Mouse (Mus musculus) limb, embryonic 15.5 days (tissue): ENCODE measurements around the gene Apobec1. TPM values are rescaled to one million over a fixed set of nuclear protein-coding genes. Genes with fewer than 3 reads are reported as not detected.

ENCODE experiments used
- polyA plus RNA-seq: library from polyadenylated mRNA; unstranded; fragments of >200 nt; fragmentation: Nextera tagmentation; extraction: Ambion mirVana; gene quantifications from 2 replicates; pipeline ENCODE4 v1.2.1, GENCODE M21; 2015

The Apobec1 gene
- polyA plus RNA-seq, 1 experiment from 2014 or later, result 4.0 TPM

Other genes with a start within 250 kb of the Apobec1 start
- gene Rimklb, start 103.7 kb downstream of the Apobec1 start, polyA plus RNA-seq, result 9.3 and 11.6 TPM in 2 replicates
- gene Mfap5, start 96.6 kb downstream of the Apobec1 start, polyA plus RNA-seq, result 63.6 and 80.5 TPM in 2 replicates
- 0.18 and 0.19 TPM in 2 replicates for gene Aicda, start 48.6 kb downstream of the Apobec1 start, polyA plus RNA-seq
- gene Gdf3, start 7.6 kb upstream of the Apobec1 start, polyA plus RNA-seq, result 0.24 and 0.27 TPM in 2 replicates
- not detected in 2 replicates for gene Dppa3, start 24.0 kb upstream of the Apobec1 start, polyA plus RNA-seq
- gene Nanog, start 105.0 kb upstream of the Apobec1 start, polyA plus RNA-seq, result 0.17 and 0.20 TPM in 2 replicates
- gene Slc2a3, start 199.2 kb upstream of the Apobec1 start, polyA plus RNA-seq, result 91.6 and 100 TPM in 2 replicates
- 6.7 and 7.1 TPM in 2 replicates for gene Foxj2, start 217.5 kb upstream of the Apobec1 start, polyA plus RNA-seq